ENCODE assay signal across 9 mouse cellular contexts in the genomic region with DNA sequence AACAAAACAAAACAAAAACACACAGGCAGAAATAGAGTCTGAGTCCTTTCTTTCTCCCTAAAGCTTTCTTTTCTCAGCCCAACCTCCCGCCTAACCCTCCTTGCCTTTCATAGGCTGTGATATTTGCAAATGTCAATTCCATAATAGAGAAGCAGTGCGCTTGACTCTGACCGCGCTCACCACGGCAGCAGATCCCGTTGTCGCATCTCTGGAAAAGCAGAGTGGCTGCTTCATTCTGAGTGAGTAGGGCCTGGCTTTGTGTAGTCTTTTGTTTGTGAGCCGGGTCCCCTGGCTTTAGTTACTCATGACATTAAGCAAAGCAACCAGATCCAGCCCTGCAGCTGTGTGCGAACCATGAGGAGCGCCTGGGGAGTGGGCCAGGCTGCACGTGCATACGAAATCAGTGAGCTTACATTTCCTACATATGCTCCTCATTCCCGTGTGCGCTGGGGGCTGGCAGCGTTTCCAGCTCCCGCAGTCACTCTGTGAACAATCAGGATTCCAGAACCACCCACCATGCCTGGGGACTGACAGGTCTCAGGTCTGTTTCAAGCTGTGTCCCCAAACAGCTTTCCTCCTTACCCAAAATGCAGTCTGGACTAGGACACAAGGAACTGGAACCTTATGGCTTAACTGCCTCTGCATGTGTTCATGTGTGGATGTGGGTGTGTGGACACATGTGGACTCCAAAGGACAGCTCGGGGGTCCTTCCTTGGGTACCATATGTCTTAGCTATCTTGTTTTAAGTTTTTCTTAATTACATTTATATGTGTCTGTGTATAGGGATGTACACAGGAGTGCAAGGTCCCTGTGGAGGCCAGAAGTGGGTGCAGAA.
DNase-seq lines count a peak whose midpoint lies in the region; ATAC-seq lines count a peak whose summit lies in the region.
"Had no signal": no experiment of that assay in that cellular context is flagged by ENCODE, and none has a peak within 500 bp of the region (broad histone marks: within the 10 kb centered on the region; RNA-seq: fewer than 3 reads in every experiment).

No protein-coding gene starts in this region.

- H3K9me3 ChIP-seq in hindbrain, embryonic 14.5 days (ENCODE audit: control insufficient read depth, low read length): no peaks in the 10 kb centered on the region
- no peaks in the 10 kb centered on the region for H3K9me3 ChIP-seq in midbrain, embryonic 11.5 days (ENCODE audit: control insufficient read depth, low read length)

- H3K27me3 ChIP-seq in hindbrain, embryonic 14.5 days (ENCODE audit: control insufficient read depth, insufficient read depth, low read length): no peaks in the 10 kb centered on the region
- H3K27me3 ChIP-seq in midbrain, embryonic 11.5 days (ENCODE audit: control insufficient read depth, insufficient read depth, low read length): no peaks in the 10 kb centered on the region

- peak; percentile 11 for DNase-seq in gastrocnemius, postnatal 10 days
- DNase-seq in gastrocnemius, adult 18-20 months (ENCODE audit: low spot score): no peak
- DNase-seq in cerebellum, postnatal 25 days: peak; percentile 47 to 55
- DNase-seq in hindbrain, embryonic 14.5 days (ENCODE audit: low spot score): peak; percentile 62
- DNase-seq in midbrain, embryonic 11.5 days (ENCODE audit: low spot score, missing footprints): peak; percentile 95
- no peak for DNase-seq in testis, postnatal 14 days (ENCODE audit: low spot score)
- DNase-seq in ovary, postnatal 10 days (ENCODE audit: low spot score): no peak
- no peak for DNase-seq in adrenal gland, adult 18-20 months (ENCODE audit: low spot score in 2 of 2)

- H3K36me3 ChIP-seq in hindbrain, embryonic 14.5 days (replicated peaks; ENCODE audit: control insufficient read depth, insufficient read depth): no peaks in the 10 kb centered on the region
- no peaks in the 10 kb centered on the region for H3K36me3 ChIP-seq in midbrain, embryonic 11.5 days (ENCODE audit: control insufficient read depth, insufficient read depth, low read length)

- 0 out of 2 replicates have a peak overlapping the region, but pooled peaks have one; percentile 1 for H3K4me3 ChIP-seq in hindbrain, embryonic 14.5 days (replicated peaks; ENCODE audit: low read length)
- peak overlapping the region; percentile 2; the same call in 1 of the 2 replicates for H3K4me3 ChIP-seq in midbrain, embryonic 11.5 days (ENCODE audit: low read depth, low read length)

- H3K4me1 ChIP-seq in hindbrain, embryonic 14.5 days (replicated peaks; ENCODE audit: control insufficient read depth, insufficient read depth, low read length): peaks cover 40% of the 10 kb centered on the region
- peaks cover 17% of the 10 kb centered on the region for H3K4me1 ChIP-seq in midbrain, embryonic 11.5 days (ENCODE audit: control insufficient read depth, insufficient read depth, low read length)

- peak; percentile 83 for ATAC-seq in hindbrain, embryonic 14.5 days (ENCODE audit: low FRiP score)
- peak; percentile 90 for ATAC-seq in midbrain, embryonic 11.5 days (ENCODE audit: low FRiP score)

- 5% methylated on average over 17 of the region's 17 CpGs for WGBS in hindbrain, embryonic 14.5 days
- WGBS in midbrain, embryonic 11.5 days: 7% methylated on average over 17 of the region's 17 CpGs

- H3K27ac ChIP-seq in hindbrain, embryonic 14.5 days: peak overlapping the region; percentile 76
- H3K27ac ChIP-seq in midbrain, embryonic 11.5 days (ENCODE audit: low read depth, low read length): peak overlapping the region; percentile 48
- H3K27ac ChIP-seq: macrophage had no signal

- H3K4me2 ChIP-seq in hindbrain, embryonic 14.5 days (replicated peaks): peak overlapping the region; percentile 45
- H3K4me2 ChIP-seq in midbrain, embryonic 11.5 days: peak overlapping the region; percentile 35

- H3K9ac ChIP-seq in hindbrain, embryonic 14.5 days: peak overlapping the region; percentile 47
- peak overlapping the region; percentile 52 for H3K9ac ChIP-seq in midbrain, embryonic 11.5 days (ENCODE audit: low read length)

Comparison
In these comparisons a context has a peak if more than half of its experiments do, and no peak if none do; other contexts are left out.
1. DNase-seq: peak in gastrocnemius, postnatal 10 days (single experiment), cerebellum, postnatal 25 days (2 of 2), hindbrain, embryonic 14.5 days (single experiment) and midbrain, embryonic 11.5 days (single experiment); none in gastrocnemius, adult 18-20 months (single experiment), testis, postnatal 14 days (single experiment), ovary, postnatal 10 days (single experiment) and adrenal gland, adult 18-20 months (0 of 2).